In genomic region chr8:83257631-83258030, GRCm38 (mm10) we compare ENCODE assay signal across 21 mouse cellular contexts. TPM values are rescaled to one million over a fixed set of nuclear protein-coding genes. Genes with fewer than 3 reads are reported as not detected.
"Had no signal": no experiment of that assay in that cellular context is flagged by ENCODE, and none has a peak within 500 bp of the region (broad histone marks: within the 10 kb centered on the region; RNA-seq: fewer than 3 reads in every experiment).

No protein-coding gene starts in this region.

- H3K9ac ChIP-seq: liver, embryonic 15.5 days; liver, postnatal 0 days; lung, embryonic 15.5 days; midbrain, embryonic 12.5 days; neural tube, embryonic 12.5 days; stomach, embryonic 15.5 days had no signal

- H3K4me3 ChIP-seq: liver, embryonic 15.5 days; lung, embryonic 15.5 days; megakaryocyte, embryonic 14.5 days; midbrain, embryonic 12.5 days; neural tube, embryonic 12.5 days; stomach, embryonic 15.5 days had no signal

- DNase-seq: liver, postnatal 0 days; lung, adult 2 months; lung, postnatal 14 days; lung, postnatal 36 days; midbrain, embryonic 14.5 days; right cerebral cortex, postnatal 14 days; thymus, postnatal 25 days; thymus, postnatal 4 days had no signal

- H3K27ac ChIP-seq: liver, embryonic 15.5 days; lung, embryonic 15.5 days; macrophage; midbrain, embryonic 12.5 days; neural tube, embryonic 12.5 days; stomach, embryonic 15.5 days; stomach, postnatal 0 days had no signal

- H3K9me3 ChIP-seq: liver, embryonic 15.5 days; lung, embryonic 15.5 days; megakaryocyte, embryonic 14.5 days; midbrain, embryonic 12.5 days; neural tube, embryonic 12.5 days; stomach, embryonic 15.5 days had no signal

- H3K4me1 ChIP-seq: liver, embryonic 15.5 days; lung, embryonic 15.5 days; neural tube, embryonic 12.5 days; stomach, embryonic 15.5 days had no signal

- H3K27me3 ChIP-seq: liver, embryonic 15.5 days; lung, embryonic 15.5 days; midbrain, embryonic 12.5 days; neural tube, embryonic 12.5 days; stomach, embryonic 15.5 days had no signal

- ATAC-seq: liver, postnatal 0 days; lung, postnatal 0 days had no signal

- H3K4me2 ChIP-seq: liver, embryonic 15.5 days; lung, embryonic 15.5 days; midbrain, embryonic 12.5 days; neural tube, embryonic 12.5 days; stomach, embryonic 15.5 days had no signal

- H3K36me3 ChIP-seq: liver, embryonic 15.5 days; lung, embryonic 15.5 days had no signal

RNA-seq across cellular contexts. Expression of gene Ucp1, which starts 32.5 kb away (rescaled TPM):
- total RNA-seq: megakaryocyte progenitor cell, adult 5-6 weeks; midbrain, postnatal 0 days; monocyte, adult 5-6 weeks; neutrophil, adult 5-6 weeks had no signal
- polyA plus RNA-seq: liver, embryonic 15.5 days; liver, postnatal 0 days; lung, embryonic 15.5 days; macrophage; midbrain, embryonic 12.5 days; midbrain, embryonic 14.5 days; stomach, embryonic 15.5 days; stomach, postnatal 0 days had no signal
